Mouse (Mus musculus) hindbrain, postnatal 0 days (tissue): ENCODE results near the gene Cox7b2. TPM values are rescaled to one million over a fixed set of nuclear protein-coding genes. Genes with fewer than 3 reads are reported as not detected.

Experiments
- ATAC-seq: fragments of 200-750 bp; cut with Nextera tagmentation; 2 replicates; pipeline ENCODE4 v1.8.0; 2017; ENCODE audit warnings: mild to moderate bottlenecking, moderate TSS enrichment, moderate library complexity
- DNase-seq: peaks from one replicate; pipeline ENCODE4 v3.0.0-alpha.2; 2015; ENCODE audit warnings: low spot score
- H3K27ac ChIP-seq: fragments of 300-500 bp; sonication (generic); 2 replicates; pipeline ENCODE4 v1.5.1; 2014; ENCODE audit warnings: mild to moderate bottlenecking
- H3K27me3 ChIP-seq: fragments of 300-500 bp; sonication (generic); 2 replicates; pipeline ENCODE4 v1.6.1; 2014; ENCODE audit warnings: low read length, mixed read lengths; ENCODE audit not compliant: insufficient read depth
- H3K36me3 ChIP-seq: fragments of 300-500 bp; sonication (generic); 2 replicates; pipeline ENCODE4 v1.6.1; 2014; ENCODE audit warnings: low read length, mixed read lengths; ENCODE audit not compliant: insufficient read depth
- H3K4me1 ChIP-seq: fragments of 300-500 bp; sonication (generic); 2 replicates; pipeline ENCODE4 v1.6.1; 2014; ENCODE audit warnings: antibody characterized with exemption, low read length, mixed read lengths; ENCODE audit not compliant: insufficient read depth
- H3K4me2 ChIP-seq: fragments of 300-500 bp; sonication (generic); 2 replicates; pipeline ENCODE4 v1.6.1; 2014; ENCODE audit warnings: low read depth, mild to moderate bottlenecking, low read length, moderate library complexity, mixed read lengths
- H3K4me3 ChIP-seq: fragments of 300-500 bp; sonication (generic); 2 replicates; pipeline ENCODE4 v1.5.1; 2014; ENCODE audit warnings: low read length
- H3K9ac ChIP-seq: fragments of 300-500 bp; sonication (generic); replicated peaks from 2 replicates; pipeline ENCODE4 v1.6.1; 2014; ENCODE audit warnings: mild to moderate bottlenecking, low read length, moderate library complexity, mixed read lengths
- H3K9me3 ChIP-seq: fragments of 300-500 bp; sonication (generic); 2 replicates; pipeline ENCODE4 v1.6.1; 2016; ENCODE audit warnings: low read length, mixed read lengths
- CTCF ChIP-seq: IDR thresholded peaks from 2 replicates; pipeline ENCODE4 v1.5.1; 2016; ENCODE audit warnings: antibody characterized with exemption, control low read depth, low read depth
- WGBS: fragments of 180-500 bp; shearing (Covaris S2); extraction: QIAGEN DNeasy Blood & Tissue Kit; methylation state at CpG from one replicate; pipeline ENCODE4 v1.1.7; 2014; 5-methylcytosine and 5-hydroxymethylcytosine counted together
- polyA plus RNA-seq: library from polyadenylated mRNA; unstranded; fragments of >200 nt; fragmentation: Nextera tagmentation; extraction: Ambion mirVana; gene quantifications from 2 replicates; pipeline ENCODE4 v1.2.1, GENCODE M21; 2015
- total RNA-seq: library from RNA; depleted of rRNA; stranded (reverse); fragments of >200 nt; gene quantifications from 2 replicates; pipeline ENCODE4 v1.2.3, GENCODE M21; 2014; rRNA removed

Gene Cox7b2
- total and polyA plus RNA-seq, 2 experiments from 2014 or later, result 1.4 TPM; not detected in 1

DNA sequence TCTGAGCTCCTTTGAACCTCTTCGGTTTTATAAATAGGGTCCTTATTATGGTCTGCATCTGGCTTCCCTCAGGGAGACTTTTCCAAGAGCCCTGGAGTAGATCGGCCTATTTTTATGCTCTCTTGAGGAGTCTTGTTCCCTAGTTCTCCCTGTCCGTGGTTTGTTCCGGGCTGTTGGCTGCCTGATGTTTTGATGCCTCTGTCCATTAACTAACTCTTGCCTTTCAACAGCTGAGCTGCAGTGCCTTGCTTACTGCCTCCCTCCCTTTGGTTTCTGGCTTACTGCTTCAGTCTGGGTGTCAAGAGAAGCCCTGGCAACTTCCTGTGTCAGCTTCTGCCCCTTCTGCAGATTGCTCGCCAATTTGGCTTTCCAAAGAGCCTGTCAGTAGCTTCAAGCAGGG is 52.4 kb downstream of the Cox7b2 start:
- H3K4me1 ChIP-seq, result no peaks in the 10 kb centered on the region; the same call in 1 of the 2 replicates
- H3K4me2 ChIP-seq, result no peak overlapping the region
- no peaks in the 10 kb centered on the region for H3K27me3 ChIP-seq
- DNase-seq (peak; percentile 6), ATAC-seq (no peak)
- no peak overlapping the region for H3K9ac ChIP-seq
- no peak overlapping the region for H3K4me3 ChIP-seq
- no peak overlapping the region for H3K27ac ChIP-seq
- no peaks in the 10 kb centered on the region for H3K9me3 ChIP-seq
- H3K36me3 ChIP-seq, result no peaks in the 10 kb centered on the region
- WGBS, result 39% methylated on average over 5 of the region's 5 CpGs
- no peak for TF ChIP-seq CTCF

DNA sequence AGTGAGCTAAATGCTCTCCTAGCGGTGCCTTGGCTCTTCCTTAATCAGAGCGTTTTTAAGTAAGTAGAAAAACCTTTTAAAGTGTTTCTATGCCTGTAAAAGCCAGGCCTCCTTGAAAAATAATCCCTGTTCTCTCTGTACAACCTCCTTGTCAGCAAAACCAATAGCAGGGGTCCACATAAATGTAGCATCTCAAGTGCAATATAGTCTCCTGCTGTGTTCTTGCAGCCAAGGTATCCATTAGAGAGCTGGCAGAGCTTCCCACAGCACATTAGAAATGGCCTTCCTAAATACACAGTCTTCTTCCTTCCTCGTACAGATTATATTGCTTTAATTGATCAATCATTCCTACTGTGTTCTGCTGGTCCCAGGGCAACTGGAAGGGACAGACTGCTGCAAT is 91.0 kb downstream of the Cox7b2 start:
- H3K36me3 ChIP-seq, result no peaks in the 10 kb centered on the region
- no peak for DNase-seq
- no peak for ATAC-seq
- H3K4me2 ChIP-seq, result no peak overlapping the region
- no peaks in the 10 kb centered on the region for H3K27me3 ChIP-seq
- H3K4me3 ChIP-seq, result no peak overlapping the region
- no peak overlapping the region for H3K27ac ChIP-seq
- H3K4me1 ChIP-seq, result no peaks in the 10 kb centered on the region
- no peak for TF ChIP-seq CTCF
- no peak overlapping the region for H3K9ac ChIP-seq
- WGBS, result 69% methylated on average over 3 of the region's 3 CpGs
- no peaks in the 10 kb centered on the region for H3K9me3 ChIP-seq

DNA sequence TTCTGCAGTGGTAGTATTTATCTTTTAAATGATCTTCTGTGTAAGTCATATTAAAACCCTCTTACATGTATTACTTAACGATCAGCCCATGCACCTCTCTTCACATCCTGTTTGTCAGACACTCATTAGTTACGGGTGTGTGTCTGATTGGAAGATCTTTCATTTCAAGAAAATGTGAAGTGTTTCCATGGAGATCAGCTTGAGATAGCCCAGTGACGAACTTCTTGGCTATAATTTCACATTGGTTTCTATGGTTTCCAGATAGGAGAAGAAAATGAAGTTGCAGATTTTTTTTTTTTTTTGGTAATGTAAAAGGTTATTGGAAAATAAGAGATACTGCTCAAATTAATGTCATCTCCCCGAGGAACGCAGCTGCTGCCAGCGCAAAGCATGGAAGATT is 107.8 kb downstream of the Cox7b2 start:
- H3K9ac ChIP-seq, result no peak overlapping the region
- no peak overlapping the region for H3K27ac ChIP-seq
- no peaks in the 10 kb centered on the region for H3K9me3 ChIP-seq
- 0 out of 2 replicates have a peak, but pooled peaks have one; percentile 70 for ATAC-seq
- no peaks in the 10 kb centered on the region for H3K36me3 ChIP-seq
- peak; percentile 61 for DNase-seq
- no peak overlapping the region for H3K4me3 ChIP-seq
- no peak overlapping the region for H3K4me2 ChIP-seq
- H3K4me1 ChIP-seq, result no peaks in the 10 kb centered on the region
- H3K27me3 ChIP-seq, result no peaks in the 10 kb centered on the region
- 44% methylated on average over 6 of the region's 6 CpGs for WGBS
- no peak for TF ChIP-seq CTCF

Other genes starting within 250 kb of the Cox7b2 start
- gene Gabrb1, start 109.9 kb upstream of the Cox7b2 start, total RNA-seq, result 12.3 and 12.9 TPM in 2 replicates
- gene Gabrb1, start 109.9 kb upstream of the Cox7b2 start, polyA plus RNA-seq, result 34.2 and 37.3 TPM in 2 replicates
- 14.1 and 14.3 TPM in 2 replicates for gene Gabra4, start 110.1 kb upstream of the Cox7b2 start, total RNA-seq
- gene Gabra4, start 110.1 kb upstream of the Cox7b2 start, polyA plus RNA-seq, result 26.9 TPM in 2 replicates